Mouse (Mus musculus): ENCODE results near the gene Prkce. TPM values are rescaled to one million over a fixed set of nuclear protein-coding genes. Genes with fewer than 3 reads are reported as not detected.

Gene Prkce
- polyA plus RNA-seq, 1 experiment from 2014 or later, result 1.9 TPM

- Histone ChIP-seq H3K4me1 (peaks cover 7% of the 10 kb centered on the region; the same call in 1 of the 2 replicates), H3K27ac (no peak overlapping the region), H3K36me3 (no peaks in the 10 kb centered on the region), H3K27me3 (replicated peaks) (no peaks in the 10 kb centered on the region), H3K9me3 (replicated peaks) (no peaks in the 10 kb centered on the region), H3K9ac (no peak overlapping the region), H3K4me3 (no peak overlapping the region), H3K4me2 (no peak overlapping the region)
- peak; percentile 21; the same call in 1 of the 2 replicates for ATAC-seq
- 73% methylated on average over 10 of the region's 10 CpGs for WGBS (ENCODE audit: insufficient replicate concordance)
Observed at GRCm38 (mm10) chr17:86535096-86535495, 367.5 kb downstream of the Prkce start.

GRCm38 (mm10) chr17:86535827-86536656, 368.5 kb downstream of the Prkce start:
- Histone ChIP-seq H3K27me3 (replicated peaks) (no peaks in the 10 kb centered on the region), H3K9me3 (replicated peaks) (no peaks in the 10 kb centered on the region), H3K4me3 (peak overlapping the region; percentile 5), H3K4me2 (peak overlapping the region; percentile 51), H3K36me3 (no peaks in the 10 kb centered on the region), H3K27ac (no peak overlapping the region), H3K9ac (no peak overlapping the region), H3K4me1 (peaks cover 4% of the 10 kb centered on the region; the same call in 1 of the 2 replicates)
- 30% methylated on average over 22 of the region's 22 CpGs for WGBS (ENCODE audit: insufficient replicate concordance)
- ATAC-seq, result no peak

- Histone ChIP-seq H3K4me1 (no peaks in the 10 kb centered on the region), H3K4me2 (no peak overlapping the region), H3K9ac (no peak overlapping the region), H3K36me3 (no peaks in the 10 kb centered on the region), H3K4me3 (no peak overlapping the region), H3K27ac (no peak overlapping the region), H3K9me3 (replicated peaks) (no peaks in the 10 kb centered on the region), H3K27me3 (replicated peaks) (no peaks in the 10 kb centered on the region)
- WGBS (ENCODE audit: insufficient replicate concordance), result 71% methylated on average over 18 of the region's 18 CpGs
- no peak for ATAC-seq
Observed at GRCm38 (mm10) chr17:86539881-86540430, 372.4 kb downstream of the Prkce start.

GRCm38 (mm10) chr17:86546529-86546928, 378.9 kb downstream of the Prkce start:
- Histone ChIP-seq H3K9me3 (replicated peaks) (no peaks in the 10 kb centered on the region), H3K4me3 (no peak overlapping the region), H3K4me1 (no peaks in the 10 kb centered on the region), H3K36me3 (no peaks in the 10 kb centered on the region), H3K9ac (no peak overlapping the region), H3K27ac (no peak overlapping the region), H3K27me3 (replicated peaks) (no peaks in the 10 kb centered on the region), H3K4me2 (no peak overlapping the region)
- WGBS (ENCODE audit: insufficient replicate concordance), result 71% methylated on average over 7 of the region's 7 CpGs
- ATAC-seq, result no peak

- no peaks in the 10 kb centered on the region for H3K27me3 ChIP-seq (replicated peaks)
- ATAC-seq, result no peak
- no peak overlapping the region for H3K9ac ChIP-seq
- H3K27ac ChIP-seq, result no peak overlapping the region
- H3K4me1 ChIP-seq, result no peaks in the 10 kb centered on the region
- no peak overlapping the region for H3K4me2 ChIP-seq
- H3K36me3 ChIP-seq, result no peaks in the 10 kb centered on the region
- H3K4me3 ChIP-seq, result no peak overlapping the region
- WGBS (ENCODE audit: insufficient replicate concordance), result 71% methylated on average over 10 of the region's 10 CpGs
- H3K9me3 ChIP-seq (replicated peaks), result no peaks in the 10 kb centered on the region
Observed at GRCm38 (mm10) chr17:86549128-86549527, 381.5 kb downstream of the Prkce start.

GRCm38 (mm10) chr17:86551561-86551960, 384.0 kb downstream of the Prkce start:
- ATAC-seq, result no peak
- Histone ChIP-seq H3K9ac (no peak overlapping the region), H3K9me3 (replicated peaks) (no peaks in the 10 kb centered on the region), H3K36me3 (no peaks in the 10 kb centered on the region), H3K4me2 (no peak overlapping the region), H3K4me1 (no peaks in the 10 kb centered on the region), H3K27me3 (replicated peaks) (no peaks in the 10 kb centered on the region), H3K27ac (no peak overlapping the region), H3K4me3 (no peak overlapping the region)
- 78% methylated on average over 10 of the region's 10 CpGs for WGBS (ENCODE audit: insufficient replicate concordance)

GRCm38 (mm10) chr17:86551995-86552394, 384.4 kb downstream of the Prkce start:
- Histone ChIP-seq H3K4me3 (no peak overlapping the region), H3K9me3 (replicated peaks) (no peaks in the 10 kb centered on the region), H3K36me3 (no peaks in the 10 kb centered on the region), H3K9ac (no peak overlapping the region), H3K27ac (no peak overlapping the region), H3K27me3 (replicated peaks) (no peaks in the 10 kb centered on the region), H3K4me2 (no peak overlapping the region), H3K4me1 (no peaks in the 10 kb centered on the region)
- no peak for ATAC-seq
- 81% methylated on average over 6 of the region's 6 CpGs for WGBS (ENCODE audit: insufficient replicate concordance)

- H3K27me3 ChIP-seq (replicated peaks), result no peaks in the 10 kb centered on the region
- no peak overlapping the region for H3K4me2 ChIP-seq
- no peaks in the 10 kb centered on the region for H3K4me1 ChIP-seq
- no peaks in the 10 kb centered on the region for H3K36me3 ChIP-seq
- no peak for ATAC-seq
- H3K9me3 ChIP-seq (replicated peaks), result no peaks in the 10 kb centered on the region
- no peak overlapping the region for H3K4me3 ChIP-seq
- H3K9ac ChIP-seq, result no peak overlapping the region
- no peak overlapping the region for H3K27ac ChIP-seq
- WGBS (ENCODE audit: insufficient replicate concordance), result 59% methylated on average over 15 of the region's 15 CpGs
Observed at GRCm38 (mm10) chr17:86559206-86559891, 391.8 kb downstream of the Prkce start.

- Histone ChIP-seq H3K4me1 (no peaks in the 10 kb centered on the region), H3K27ac (no peak overlapping the region), H3K27me3 (replicated peaks) (no peaks in the 10 kb centered on the region), H3K9me3 (replicated peaks) (no peaks in the 10 kb centered on the region), H3K4me3 (no peak overlapping the region), H3K9ac (no peak overlapping the region), H3K36me3 (no peaks in the 10 kb centered on the region), H3K4me2 (no peak overlapping the region)
- ATAC-seq, result no peak
- whole genome bisulfite sequencing (ENCODE audit: insufficient replicate concordance), result 78% methylated on average over 3 of the region's 3 CpGs
Observed at GRCm38 (mm10) chr17:86560499-86560898, 392.9 kb downstream of the Prkce start.

- Histone ChIP-seq H3K27me3 (replicated peaks) (no peaks in the 10 kb centered on the region), H3K4me3 (no peak overlapping the region), H3K9me3 (replicated peaks) (no peaks in the 10 kb centered on the region), H3K4me2 (no peak overlapping the region), H3K27ac (no peak overlapping the region), H3K36me3 (no peaks in the 10 kb centered on the region), H3K9ac (no peak overlapping the region), H3K4me1 (no peaks in the 10 kb centered on the region)
- ATAC-seq, result no peak
- WGBS (ENCODE audit: insufficient replicate concordance), result 76% methylated on average over 5 of the region's 5 CpGs
Observed at GRCm38 (mm10) chr17:86570491-86570890, 402.9 kb downstream of the Prkce start.

- H3K27ac ChIP-seq, result no peak overlapping the region
- no peaks in the 10 kb centered on the region for H3K4me1 ChIP-seq
- no peak overlapping the region for H3K9ac ChIP-seq
- H3K9me3 ChIP-seq (replicated peaks), result no peaks in the 10 kb centered on the region
- H3K27me3 ChIP-seq (replicated peaks), result no peaks in the 10 kb centered on the region
- H3K4me3 ChIP-seq, result no peak overlapping the region
- ATAC-seq, result no peak
- H3K4me2 ChIP-seq, result no peak overlapping the region
- no peaks in the 10 kb centered on the region for H3K36me3 ChIP-seq
- 74% methylated on average over 3 of the region's 3 CpGs for WGBS (ENCODE audit: insufficient replicate concordance)
Observed at GRCm38 (mm10) chr17:86571266-86571665, 403.7 kb downstream of the Prkce start.

- Histone ChIP-seq H3K27ac (no peak overlapping the region), H3K4me3 (no peak overlapping the region), H3K4me2 (no peak overlapping the region), H3K27me3 (replicated peaks) (no peaks in the 10 kb centered on the region), H3K4me1 (no peaks in the 10 kb centered on the region), H3K9ac (no peak overlapping the region), H3K36me3 (no peaks in the 10 kb centered on the region), H3K9me3 (replicated peaks) (no peaks in the 10 kb centered on the region)
- WGBS (ENCODE audit: insufficient replicate concordance), result 62% methylated on average over 6 of the region's 6 CpGs
- no peak for ATAC-seq
Observed at GRCm38 (mm10) chr17:86572136-86572535, 404.6 kb downstream of the Prkce start.

Data from liver, embryonic 12.5 days (tissue).